Mouse (Mus musculus) brown adipose tissue, adult 24 weeks (tissue): ENCODE measurements around the gene Dnase1l1. TPM values are rescaled to one million over a fixed set of nuclear protein-coding genes. Genes with fewer than 3 reads are reported as not detected.
A peak's percentile ranks its signal among the peaks of the same experiment; 100 is the strongest.

ENCODE experiments used
- H3K27ac ChIP-seq: fragments of 200-500 bp; replicated peaks from 2 replicates; pipeline ENCODE4 v1.5.1; 2012; ENCODE audit warnings: low read depth, mild to moderate bottlenecking, low read length
- H3K4me1 ChIP-seq: fragments of 200-500 bp; 2 replicates; pipeline ENCODE4 v1.6.1; 2012; ENCODE audit warnings: low read length, mixed read lengths; ENCODE audit not compliant: control insufficient read depth, insufficient read depth, insufficient read length
- H3K4me3 ChIP-seq: fragments of 200-500 bp; 2 replicates; pipeline ENCODE4 v1.5.1; 2012; ENCODE audit warnings: low read depth, mild to moderate bottlenecking, low read length, moderate library complexity; ENCODE audit not compliant: insufficient read depth
- polyA plus RNA-seq: library from polyadenylated mRNA; stranded (reverse); fragments of >200 nt; gene quantifications from 2 replicates; pipeline ENCODE4 v1.2.4, GENCODE M21; 2012; ENCODE audit not compliant: missing spikeins, insufficient read depth, insufficient read length

Gene Dnase1l1
- polyA plus RNA-seq, 1 experiment, result 9.9 TPM

- Histone ChIP-seq H3K27ac (peak overlapping the region; percentile 89), H3K4me3 (peak overlapping the region; percentile 72), H3K4me1 (no peaks in the 10 kb centered on the region)
Measured at GRCm38 (mm10) chrX:74245687-74246086, 36.5 kb downstream of the Dnase1l1 start.

GRCm38 (mm10) chrX:74245107-74245506, 37.0 kb downstream of the Dnase1l1 start:
- peak overlapping the region; percentile 72 for H3K4me3 ChIP-seq
- no peaks in the 10 kb centered on the region for H3K4me1 ChIP-seq
- H3K27ac ChIP-seq, result peak overlapping the region; percentile 85

GRCm38 (mm10) chrX:74244614-74245083, 37.5 kb downstream of the Dnase1l1 start:
- Histone ChIP-seq H3K27ac (peak overlapping the region; percentile 91), H3K4me1 (no peaks in the 10 kb centered on the region), H3K4me3 (peak overlapping the region; percentile 72)

DNA sequence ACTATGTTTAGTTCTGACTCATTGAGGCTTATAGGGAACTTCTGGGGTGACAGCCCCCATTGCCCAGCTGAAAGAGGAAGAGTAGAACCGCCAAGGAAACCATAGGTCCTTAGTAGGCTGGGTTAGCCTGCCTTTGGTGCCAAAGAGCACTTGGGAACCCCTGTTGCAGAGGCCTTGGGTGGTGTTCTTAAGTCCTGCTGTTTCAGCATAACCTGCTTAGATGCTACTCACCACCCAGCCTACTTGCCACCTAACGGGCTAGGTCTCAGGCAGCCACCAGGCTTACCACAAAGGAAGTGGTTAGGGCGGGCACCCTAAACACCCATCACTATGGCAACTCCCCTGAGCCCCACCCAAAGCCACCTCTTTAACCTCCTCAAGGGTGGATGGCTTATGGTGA, 38.3 kb downstream of the Dnase1l1 start:
- Histone ChIP-seq H3K4me3 (peak overlapping the region; percentile 59), H3K27ac (peak overlapping the region; percentile 91), H3K4me1 (no peaks in the 10 kb centered on the region)

DNA sequence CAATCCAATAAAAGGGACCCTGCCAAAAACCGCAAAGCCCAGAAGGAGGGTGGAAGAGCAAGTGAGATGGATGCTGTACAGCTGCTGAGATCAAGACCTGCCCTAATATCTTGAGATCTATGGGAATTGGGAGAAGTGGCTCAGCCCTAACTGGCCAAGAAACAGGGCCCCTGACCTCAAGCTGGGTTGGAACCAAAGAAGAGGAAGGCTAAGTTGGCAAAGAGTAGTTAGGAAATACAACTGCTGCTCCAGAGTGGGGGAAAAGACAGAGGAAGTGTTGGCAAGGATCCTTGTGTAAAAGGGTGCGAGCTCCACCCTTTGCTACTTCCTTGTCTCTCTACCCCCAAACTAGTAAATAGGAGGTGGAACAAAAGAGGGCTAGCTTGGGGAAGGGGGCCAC, 38.7 kb downstream of the Dnase1l1 start:
- Histone ChIP-seq H3K4me1 (no peaks in the 10 kb centered on the region), H3K4me3 (peak overlapping the region; percentile 59; the same call in 1 of the 2 replicates), H3K27ac (peak overlapping the region; percentile 91; the same call in 1 of the 2 replicates)

- no peak overlapping the region for H3K4me3 ChIP-seq
- no peaks in the 10 kb centered on the region for H3K4me1 ChIP-seq
- H3K27ac ChIP-seq, result no peak overlapping the region
Measured at GRCm38 (mm10) chrX:74240332-74240731, 41.8 kb downstream of the Dnase1l1 start.

- Histone ChIP-seq H3K27ac (no peak overlapping the region), H3K4me1 (no peaks in the 10 kb centered on the region), H3K4me3 (no peak overlapping the region)
Measured at GRCm38 (mm10) chrX:74233196-74233595, 48.9 kb downstream of the Dnase1l1 start.

GRCm38 (mm10) chrX:74230038-74230437, 52.1 kb downstream of the Dnase1l1 start:
- Histone ChIP-seq H3K27ac (no peak overlapping the region), H3K4me1 (no peaks in the 10 kb centered on the region), H3K4me3 (no peak overlapping the region)

Other genes with a start within 250 kb of the Dnase1l1 start
- not detected in 2 replicates for gene Opn1mw, start 154.9 kb downstream of the Dnase1l1 start, polyA plus RNA-seq
- gene Mecp2, start 147.0 kb downstream of the Dnase1l1 start, polyA plus RNA-seq, result 9.8 and 10.8 TPM in 2 replicates
- gene Tex28, start 114.5 kb downstream of the Dnase1l1 start, polyA plus RNA-seq, result not detected in 2 replicates
- not detected in 2 replicates for gene Tktl1, start 105.1 kb downstream of the Dnase1l1 start, polyA plus RNA-seq
- 24.7 and 28.9 TPM in 2 replicates for gene Flna, start 32.5 kb downstream of the Dnase1l1 start, polyA plus RNA-seq
- 18.7 and 31.6 TPM in 2 replicates for gene Emd, start 27.6 kb downstream of the Dnase1l1 start, polyA plus RNA-seq
- gene Rpl10, start 11.5 kb downstream of the Dnase1l1 start, polyA plus RNA-seq, result 13.0 and 69.4 TPM in 2 replicates
- 45.1 and 49.6 TPM in 2 replicates for gene Taz, start 425 bp downstream of the Dnase1l1 start, polyA plus RNA-seq
- 84.3 and 85.2 TPM in 2 replicates for gene Atp6ap1, start 14.8 kb upstream of the Dnase1l1 start, polyA plus RNA-seq
- gene Gdi1, start 22.7 kb upstream of the Dnase1l1 start, polyA plus RNA-seq, result 62.2 and 64.9 TPM in 2 replicates
- 31.9 and 34.9 TPM in 2 replicates for gene Fam50a, start 30.7 kb upstream of the Dnase1l1 start, polyA plus RNA-seq
- gene Plxna3, start 46.7 kb upstream of the Dnase1l1 start, polyA plus RNA-seq, result 0.75 and 1.5 TPM in 2 replicates
- gene Lage3, start 71.3 kb upstream of the Dnase1l1 start, polyA plus RNA-seq, result 85.5 and 92.6 TPM in 2 replicates
- 48.6 and 54.3 TPM in 2 replicates for gene Ubl4a, start 90.9 kb upstream of the Dnase1l1 start, polyA plus RNA-seq
- gene Slc10a3, start 91.0 kb upstream of the Dnase1l1 start, polyA plus RNA-seq, result 6.3 and 7.3 TPM in 2 replicates
- 17.3 and 20.5 TPM in 2 replicates for gene Fam3a, start 110.9 kb upstream of the Dnase1l1 start, polyA plus RNA-seq
- 17.2 and 19.9 TPM in 2 replicates for gene Ikbkg, start 111.0 kb upstream of the Dnase1l1 start, polyA plus RNA-seq
- 221 and 233 TPM in 2 replicates for gene G6pdx, start 146.9 kb upstream of the Dnase1l1 start, polyA plus RNA-seq
- gene Gm6880, start 199.1 kb upstream of the Dnase1l1 start, polyA plus RNA-seq, result not detected in 2 replicates